Mouse (Mus musculus): Measurements from ENCODE around the gene Vps35. TPM values are rescaled to one million over a fixed set of nuclear protein-coding genes. Genes with fewer than 3 reads are reported as not detected.

The Vps35 gene
- total RNA-seq, 2 experiments from 2014 or later = 82.6 to 84.7 TPM

DNA sequence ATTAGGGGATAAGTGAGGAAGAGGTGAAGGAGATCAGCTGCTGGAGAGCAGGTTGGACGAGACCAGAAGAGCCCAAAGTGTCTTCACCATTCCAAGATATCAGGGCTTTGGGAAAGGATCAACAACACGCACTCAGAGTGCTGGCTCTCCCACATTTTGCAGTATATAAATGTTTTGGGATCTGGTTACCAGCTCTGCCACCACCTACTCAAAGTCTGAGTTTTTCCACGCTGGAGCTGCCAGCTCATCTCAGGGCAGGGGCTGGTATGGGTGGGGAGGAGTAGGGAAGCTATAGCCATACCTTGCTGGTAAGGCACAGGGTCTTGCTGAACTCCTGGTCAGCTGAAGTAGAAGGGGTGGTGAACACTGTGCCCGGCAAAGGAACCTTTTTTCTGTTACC, 79.4 kb downstream of the Vps35 start:
- DNase-seq = no peak

Other genes with a start within 250 kb of the Vps35 start
- 10 to 100 TPM; 22.4 to 24.9 TPM for gene Fbxw9, start 239.7 kb downstream of the Vps35 start, total RNA-seq (2021)
- gene Gm5741, start 231.8 kb downstream of the Vps35 start, total RNA-seq (2021) = 1 to 10 TPM in 1 of 2 experiments, not detected in 1; 1.2 TPM
- 10 to 100 TPM; 35.7 to 36.5 TPM for gene Dhps, start 228.0 kb downstream of the Vps35 start, total RNA-seq (2021)
- gene Wdr83os, start 219.1 kb downstream of the Vps35 start, total RNA-seq (2021) = 10 to 100 TPM; 58.2 to 70.5 TPM
- 10 to 100 TPM; 25.7 to 29.8 TPM for gene Wdr83, start 218.5 kb downstream of the Vps35 start, total RNA-seq (2021)
- 10 to 100 TPM; 52.7 to 56.6 TPM for gene Man2b1, start 216.5 kb downstream of the Vps35 start, total RNA-seq (2021)
- 1 to 10 TPM; 3.7 to 3.9 TPM for gene Zfp791, start 176.7 kb downstream of the Vps35 start, total RNA-seq (2021)
- not detected for gene Cks1brt, start 147.9 kb downstream of the Vps35 start, total RNA-seq (2021)
- gene Olfr371, start 73.8 kb downstream of the Vps35 start, total RNA-seq (2021) = not detected
- gene Orc6, start 170 bp downstream of the Vps35 start, total RNA-seq (2021) = 10 to 100 TPM; 31.9 to 37.7 TPM
- gene Mylk3, start 86.5 kb upstream of the Vps35 start, total RNA-seq (2021) = 1 to 10 TPM; 1.2 to 2.7 TPM
- 10 to 100 TPM; 15.3 to 21.4 TPM for gene 4921524J17Rik, start 133.0 kb upstream of the Vps35 start, total RNA-seq (2021)
- 10 to 100 TPM; 47.9 to 54.3 TPM for gene Gpt2, start 192.8 kb upstream of the Vps35 start, total RNA-seq (2021)

Data from adrenal gland, postnatal 10 days (tissue).